Mouse (Mus musculus) embryonic facial prominence, embryonic 14.5 days (tissue): Measurements from ENCODE around the gene Tns3. TPM values are rescaled to one million over a fixed set of nuclear protein-coding genes. Genes with fewer than 3 reads are reported as not detected.
A peak's percentile ranks its signal among the peaks of the same experiment; 100 is the strongest.

Experiments used
- ATAC-seq: fragments of 200-750 bp; cut with Nextera tagmentation; 2 replicates; pipeline ENCODE4 v1.8.0; 2017; ENCODE audit warnings: low read depth, moderate number of reproducible peaks, moderate TSS enrichment
- DNase-seq: peaks from one replicate; pipeline ENCODE4 v3.0.0-alpha.2; 2015; ENCODE audit warnings: low spot score
- H3K27ac ChIP-seq: fragments of 300-500 bp; sonication (generic); replicated peaks from 2 replicates; pipeline ENCODE4 v1.5.1; 2014; ENCODE audit warnings: low read depth, mild to moderate bottlenecking, low read length, moderate library complexity
- H3K27me3 ChIP-seq: fragments of 300-500 bp; sonication (generic); replicated peaks from 2 replicates; pipeline ENCODE4 v1.6.1; 2014; ENCODE audit warnings: low read length; ENCODE audit not compliant: control insufficient read depth, insufficient read depth
- H3K36me3 ChIP-seq: fragments of 300-500 bp; sonication (generic); 2 replicates; pipeline ENCODE4 v1.6.1; 2014; ENCODE audit warnings: low read length, mixed read lengths; ENCODE audit not compliant: control insufficient read depth, insufficient read depth
- H3K4me1 ChIP-seq: fragments of 300-500 bp; sonication (generic); 2 replicates; pipeline ENCODE4 v1.6.1; 2014; ENCODE audit warnings: antibody characterized with exemption, low read length; ENCODE audit not compliant: control insufficient read depth, insufficient read depth
- H3K4me2 ChIP-seq: fragments of 300-500 bp; sonication (generic); 2 replicates; pipeline ENCODE4 v1.6.1; 2014; ENCODE audit warnings: low read depth, mild to moderate bottlenecking, low read length, moderate library complexity, mixed read lengths
- H3K4me3 ChIP-seq: fragments of 300-500 bp; sonication (generic); 2 replicates; pipeline ENCODE4 v1.5.1; 2014; ENCODE audit warnings: low read depth, mild to moderate bottlenecking, low read length
- H3K9ac ChIP-seq: fragments of 300-500 bp; sonication (generic); 2 replicates; pipeline ENCODE4 v1.6.1; 2014; ENCODE audit warnings: low read depth, mild to moderate bottlenecking, low read length, moderate library complexity, mixed read lengths
- H3K9me3 ChIP-seq: fragments of 300-500 bp; sonication (generic); 2 replicates; pipeline ENCODE4 v1.6.1; 2016; ENCODE audit warnings: low read length; ENCODE audit not compliant: control insufficient read depth
- WGBS: fragments of 180-500 bp; shearing (Covaris S2); extraction: QIAGEN DNeasy Blood & Tissue Kit; methylation state at CpG from one replicate; pipeline ENCODE4 v1.1.7; 2014; 5-methylcytosine and 5-hydroxymethylcytosine counted together
- polyA plus RNA-seq: library from polyadenylated mRNA; unstranded; fragments of >200 nt; fragmentation: Nextera tagmentation; extraction: Ambion mirVana; gene quantifications from 2 replicates; pipeline ENCODE4 v1.2.1, GENCODE M21; 2014

Tns3 gene
- polyA plus RNA-seq, 1 experiment from 2014 or later, result 19.3 TPM

DNA sequence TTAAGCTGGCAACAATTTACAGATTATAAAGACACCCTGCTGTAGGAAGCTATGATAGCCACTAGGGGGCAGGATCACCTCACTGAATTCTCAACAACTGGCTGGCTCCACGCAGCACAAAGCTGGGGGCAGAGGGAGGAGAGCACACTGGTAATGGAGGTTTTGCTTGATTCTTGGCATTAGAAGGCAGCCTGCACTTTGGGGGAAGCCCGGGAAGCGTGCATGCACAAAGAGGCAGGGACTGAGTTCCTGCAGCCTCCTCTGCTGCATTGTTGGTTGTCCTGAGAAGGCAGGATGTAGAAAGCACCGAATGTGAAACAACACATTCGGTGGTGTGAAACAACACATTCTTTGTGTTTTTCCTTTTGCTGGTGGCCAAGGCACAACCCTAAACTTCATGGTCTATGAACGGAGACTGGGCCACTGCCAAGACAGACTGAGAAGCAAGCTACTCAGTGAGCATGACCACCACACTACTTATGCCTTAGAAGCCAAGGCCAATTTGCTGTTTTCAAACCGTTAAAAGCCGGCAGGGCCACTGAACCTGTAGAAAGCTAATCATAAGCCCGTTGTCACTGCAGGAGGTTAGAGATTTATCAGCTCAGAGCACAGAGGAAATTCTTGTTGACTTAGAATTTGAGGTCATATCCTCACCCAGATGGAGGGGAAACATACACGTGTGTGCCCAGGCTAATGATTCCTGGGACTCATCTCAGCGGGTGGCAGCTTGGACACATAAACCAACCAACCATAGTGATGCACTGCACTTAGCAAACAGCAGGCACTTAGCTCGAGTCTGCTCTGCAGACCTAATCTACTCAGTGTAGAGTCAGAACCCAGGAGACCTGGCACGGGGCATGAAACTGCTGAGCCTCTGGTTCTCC, 239.8 kb downstream of the Tns3 start:
- 29% methylated on average over 13 of the region's 13 CpGs for WGBS
- H3K9me3 ChIP-seq, result no peaks in the 10 kb centered on the region
- peak overlapping the region; percentile 39 for H3K4me2 ChIP-seq
- H3K9ac ChIP-seq, result no peak overlapping the region
- no peaks in the 10 kb centered on the region for H3K27me3 ChIP-seq
- H3K36me3 ChIP-seq, result peaks cover 3% of the 10 kb centered on the region
- H3K4me3 ChIP-seq, result no peak overlapping the region
- H3K4me1 ChIP-seq, result 0 out of 2 replicates have a peak, but pooled peaks cover 6% of the 10 kb centered on the region
- peak; percentile 93 for DNase-seq
- H3K27ac ChIP-seq, result 0 out of 2 replicates have a peak overlapping the region, but pooled peaks have one; percentile 46
- peak; percentile 89 for ATAC-seq

DNA sequence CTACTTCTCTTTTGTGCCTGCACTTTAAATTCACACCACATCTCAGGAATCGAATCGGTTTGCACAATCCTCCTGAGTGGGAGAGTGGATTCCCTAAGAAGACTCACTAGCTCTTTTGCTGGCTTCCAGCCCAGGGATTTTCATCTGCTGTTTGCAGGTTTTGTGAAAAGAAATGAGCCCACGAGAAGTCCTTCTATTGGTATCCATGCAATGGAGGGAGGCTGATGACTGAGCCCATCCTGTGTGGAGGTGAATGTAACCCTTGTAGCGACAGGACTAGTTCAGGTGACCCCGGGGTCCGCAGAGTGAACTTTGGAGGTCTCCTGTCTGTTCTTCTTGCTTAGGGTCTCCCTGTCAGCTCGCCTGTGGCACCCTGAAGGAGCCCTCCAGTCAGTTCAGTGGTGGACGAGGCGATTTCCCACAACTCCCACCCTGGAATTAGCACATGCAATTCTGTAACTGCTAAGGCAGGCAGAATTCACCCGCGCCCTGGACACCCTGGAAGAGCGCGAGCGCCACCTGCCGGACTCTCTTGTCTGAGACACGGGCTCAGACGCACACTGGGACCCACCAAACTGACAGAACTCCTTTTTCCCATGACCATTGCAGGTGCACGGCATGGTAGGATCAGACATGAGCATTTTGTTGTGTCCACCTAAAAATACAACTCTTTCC, 259.0 kb downstream of the Tns3 start:
- ATAC-seq (peak; percentile 90), DNase-seq (peak; percentile 90)
- H3K36me3 ChIP-seq, result no peaks in the 10 kb centered on the region
- WGBS, result 31% methylated on average over 18 of the region's 18 CpGs
- no peak overlapping the region for H3K27ac ChIP-seq
- H3K4me2 ChIP-seq, result no peak overlapping the region
- H3K9ac ChIP-seq, result no peak overlapping the region
- H3K4me1 ChIP-seq, result no peaks in the 10 kb centered on the region
- H3K4me3 ChIP-seq, result no peak overlapping the region
- no peaks in the 10 kb centered on the region; the same call in 1 of the 2 replicates for H3K27me3 ChIP-seq
- no peaks in the 10 kb centered on the region for H3K9me3 ChIP-seq

DNA sequence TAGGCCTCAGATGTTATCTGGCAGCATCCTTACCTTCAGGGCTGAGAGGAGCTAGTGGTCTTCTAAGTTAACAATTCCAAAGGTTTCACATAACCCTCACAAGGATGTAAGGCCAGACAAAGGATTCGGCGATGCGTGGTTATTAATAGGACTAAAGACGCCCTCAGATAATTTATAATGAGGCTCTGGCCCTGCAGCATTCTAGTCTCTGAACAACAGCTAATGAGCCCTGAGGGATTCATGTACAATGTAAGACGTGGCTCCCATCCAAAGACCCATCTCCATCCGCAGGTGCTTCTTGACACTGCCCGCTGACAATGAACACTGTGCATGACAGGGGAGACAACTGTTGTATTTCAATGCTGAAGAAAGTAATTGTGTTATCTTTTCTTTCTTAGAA, 263.0 kb downstream of the Tns3 start:
- no peak overlapping the region for H3K4me3 ChIP-seq
- no peak overlapping the region for H3K9ac ChIP-seq
- no peaks in the 10 kb centered on the region for H3K4me1 ChIP-seq
- 88% methylated on average over 7 of the region's 7 CpGs for WGBS
- no peaks in the 10 kb centered on the region; the same call in 1 of the 2 replicates for H3K27me3 ChIP-seq
- DNase-seq, result peak; percentile 56
- H3K36me3 ChIP-seq, result no peaks in the 10 kb centered on the region
- no peak overlapping the region for H3K4me2 ChIP-seq
- H3K27ac ChIP-seq, result no peak overlapping the region
- ATAC-seq, result peak; percentile 74
- 0 out of 2 replicates have a peak, but pooled peaks cover 6% of the 10 kb centered on the region for H3K9me3 ChIP-seq

DNA sequence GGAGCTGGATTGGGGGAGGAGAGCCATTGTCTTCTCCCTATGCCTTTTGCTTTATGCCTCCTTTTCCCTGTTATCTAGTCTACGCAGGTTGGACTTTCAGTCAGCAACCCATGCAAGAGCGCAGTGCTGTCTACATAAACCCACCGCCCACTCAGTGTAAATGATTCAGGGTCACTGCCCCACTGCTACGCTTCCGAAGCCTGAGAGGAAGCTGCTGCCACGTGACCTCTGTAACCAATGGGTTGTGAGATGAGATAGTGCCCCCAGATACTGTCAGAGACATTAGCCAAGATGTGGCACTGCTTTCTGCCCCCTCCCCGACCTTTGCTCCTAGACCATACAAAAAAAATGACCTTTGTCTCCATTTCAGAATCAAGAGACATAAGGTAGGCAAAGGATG, 268.0 kb downstream of the Tns3 start:
- WGBS, result 82% methylated on average over 7 of the region's 7 CpGs
- Histone ChIP-seq H3K36me3 (no peaks in the 10 kb centered on the region), H3K9ac (no peak overlapping the region), H3K27ac (no peak overlapping the region), H3K27me3 (no peaks in the 10 kb centered on the region), H3K4me2 (no peak overlapping the region), H3K9me3 (0 out of 2 replicates have a peak, but pooled peaks cover 6% of the 10 kb centered on the region), H3K4me3 (no peak overlapping the region), H3K4me1 (no peaks in the 10 kb centered on the region)
- no peak for ATAC-seq
- no peak for DNase-seq

- DNase-seq (no peak), ATAC-seq (no peak)
- Histone ChIP-seq H3K9me3 (no peaks in the 10 kb centered on the region), H3K9ac (no peak overlapping the region), H3K36me3 (no peaks in the 10 kb centered on the region), H3K27ac (no peak overlapping the region), H3K4me3 (no peak overlapping the region), H3K27me3 (no peaks in the 10 kb centered on the region), H3K4me1 (no peaks in the 10 kb centered on the region), H3K4me2 (no peak overlapping the region)
- WGBS, result 77% methylated on average over 5 of the region's 5 CpGs
Measured at GRCm38 (mm10) chr11:8391564-8391963, 272.8 kb downstream of the Tns3 start.

DNA sequence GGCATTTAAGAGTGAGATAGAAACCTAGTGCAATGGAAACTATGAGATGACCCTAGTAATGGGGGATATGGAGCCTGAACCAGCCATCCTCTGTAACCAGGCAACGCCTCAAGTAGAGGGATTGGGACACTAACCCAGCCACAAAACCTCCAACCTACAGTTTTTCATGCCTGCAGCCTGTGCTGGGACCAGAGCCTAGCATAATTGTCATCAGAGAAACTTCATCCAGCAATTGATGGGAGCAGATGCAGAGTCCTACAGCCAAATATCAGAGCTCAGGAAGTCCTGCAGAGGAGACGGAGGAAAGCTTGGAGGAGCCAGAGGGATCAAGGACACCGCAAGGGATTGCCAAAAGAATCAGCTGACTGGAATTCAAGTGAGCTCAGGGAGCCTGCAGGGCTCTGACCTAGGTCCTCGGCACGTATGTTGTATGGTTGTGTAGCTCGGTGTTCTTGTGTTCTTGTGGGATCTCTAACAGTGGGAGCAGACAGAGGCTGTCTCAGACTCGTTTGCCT, 278.4 kb downstream of the Tns3 start:
- Histone ChIP-seq H3K27me3 (no peaks in the 10 kb centered on the region), H3K36me3 (no peaks in the 10 kb centered on the region), H3K9ac (no peak overlapping the region), H3K9me3 (no peaks in the 10 kb centered on the region), H3K4me1 (no peaks in the 10 kb centered on the region), H3K4me2 (no peak overlapping the region), H3K4me3 (no peak overlapping the region), H3K27ac (no peak overlapping the region)
- no peak for DNase-seq
- 75% methylated on average over 7 of the region's 7 CpGs for WGBS
- ATAC-seq, result no peak
